Mouse (Mus musculus): ENCODE results near the gene Pcsk1. TPM values are rescaled to one million over a fixed set of nuclear protein-coding genes. Genes with fewer than 3 reads are reported as not detected.

The Pcsk1 gene
- polyA plus RNA-seq (2015; fragmentation: Nextera tagmentation; extraction: Ambion mirVana): 2.7 and 2.9 TPM in 2 replicates

- Histone ChIP-seq H3K4me3 (peak within 1 kb of the TSS; percentile 55), H3K9ac (peak within 1 kb of the TSS; percentile 47), H3K4me2 (peak within 1 kb of the TSS; percentile 78), H3K4me1 (peaks cover 6% of the 10 kb centered on the region), H3K27ac (peak within 1 kb of the TSS; percentile 3; the same call in 1 of the 2 replicates), H3K27me3 (replicated peaks) (no peaks in the 10 kb centered on the region), H3K9me3 (no peaks in the 10 kb centered on the region), H3K36me3 (replicated peaks) (no peaks in the 10 kb centered on the region)
- under 1% methylated on average over 28 of the region's 28 CpGs for WGBS
- peak; percentile 90 for ATAC-seq (replicated peaks)
These were observed at the start of gene Pcsk1 for GRCm38 (mm10) chr13:75089721-75090410. Gene Pcsk1 (plus strand): TSS chr13:75089826.

GRCm38 (mm10) chr13:75058818-75059217 is 30.8 kb upstream of the Pcsk1 start:
- Histone ChIP-seq H3K27me3 (replicated peaks) (no peaks in the 10 kb centered on the region), H3K9ac (no peak overlapping the region), H3K4me1 (no peaks in the 10 kb centered on the region), H3K27ac (no peak overlapping the region), H3K4me2 (no peak overlapping the region), H3K9me3 (no peaks in the 10 kb centered on the region), H3K36me3 (replicated peaks) (no peaks in the 10 kb centered on the region), H3K4me3 (no peak overlapping the region)
- no peak for ATAC-seq (replicated peaks)

- Histone ChIP-seq H3K27me3 (replicated peaks) (no peaks in the 10 kb centered on the region), H3K4me1 (no peaks in the 10 kb centered on the region), H3K4me2 (no peak overlapping the region), H3K27ac (no peak overlapping the region), H3K9ac (no peak overlapping the region), H3K36me3 (replicated peaks) (no peaks in the 10 kb centered on the region), H3K4me3 (no peak overlapping the region), H3K9me3 (no peaks in the 10 kb centered on the region)
- 81% methylated on average over 3 of the region's 3 CpGs for WGBS
- no peak for ATAC-seq (replicated peaks)
These were observed 25.7 kb upstream of the Pcsk1 start for GRCm38 (mm10) chr13:75063947-75064346.

DNA sequence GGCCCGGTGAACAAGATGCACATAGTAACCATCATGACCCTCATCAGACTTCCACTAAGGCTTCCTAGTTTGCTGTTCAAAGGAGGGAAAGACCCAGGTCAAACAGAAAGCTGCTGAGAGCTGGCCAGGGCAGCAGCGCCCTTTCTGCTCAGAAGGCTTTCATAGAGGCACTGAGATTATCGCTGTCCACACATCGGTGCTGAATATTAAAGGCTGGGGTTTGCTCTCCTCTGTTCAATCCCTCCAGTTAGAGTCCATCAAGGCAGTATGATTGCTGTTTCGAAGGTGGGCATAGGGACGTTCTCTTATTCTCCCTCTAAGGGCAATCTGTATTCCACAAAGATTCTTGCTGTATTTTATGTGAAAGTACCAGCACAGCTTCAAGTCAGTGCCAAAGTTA is 1.0 kb upstream of the Pcsk1 start:
- WGBS: 24% methylated on average over 6 of the region's 6 CpGs
- H3K27me3 ChIP-seq (replicated peaks): no peaks in the 10 kb centered on the region
- no peaks in the 10 kb centered on the region for H3K36me3 ChIP-seq (replicated peaks)
- no peak for ATAC-seq (replicated peaks)
- no peak overlapping the region for H3K9ac ChIP-seq
- H3K9me3 ChIP-seq: no peaks in the 10 kb centered on the region
- H3K27ac ChIP-seq: no peak overlapping the region
- H3K4me1 ChIP-seq: peaks cover 6% of the 10 kb centered on the region
- no peak overlapping the region for H3K4me2 ChIP-seq
- no peak overlapping the region for H3K4me3 ChIP-seq

DNA sequence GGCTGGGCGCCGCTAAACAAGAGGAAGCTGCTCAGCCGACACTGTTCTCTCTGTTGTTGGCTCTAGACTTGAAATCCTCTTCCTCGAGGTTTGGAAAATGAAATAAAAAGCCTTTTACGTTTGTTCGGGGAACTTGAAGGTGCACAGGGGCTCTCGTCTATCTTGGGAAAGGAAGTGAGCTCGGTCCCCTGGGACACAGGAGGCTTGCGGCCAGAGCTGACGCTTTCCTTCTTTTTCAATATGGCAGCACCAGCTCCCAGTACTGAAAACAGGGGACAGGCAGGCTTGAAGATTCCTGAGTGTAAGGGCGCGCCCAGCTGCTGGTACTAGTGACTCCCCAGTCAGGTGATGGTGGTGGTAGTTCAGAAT is 769 bp downstream of the Pcsk1 start:
- H3K27ac ChIP-seq: peak overlapping the region; percentile 3; the same call in 1 of the 2 replicates
- H3K4me2 ChIP-seq: peak overlapping the region; percentile 78
- ATAC-seq (replicated peaks): peak; percentile 71
- WGBS: 2% methylated on average over 12 of the region's 12 CpGs
- H3K4me3 ChIP-seq: peak overlapping the region; percentile 55
- no peaks in the 10 kb centered on the region for H3K27me3 ChIP-seq (replicated peaks)
- no peaks in the 10 kb centered on the region for H3K9me3 ChIP-seq
- H3K36me3 ChIP-seq (replicated peaks): no peaks in the 10 kb centered on the region
- H3K4me1 ChIP-seq: peaks cover 6% of the 10 kb centered on the region
- peak overlapping the region; percentile 47 for H3K9ac ChIP-seq

- no peak overlapping the region for H3K27ac ChIP-seq
- no peaks in the 10 kb centered on the region for H3K27me3 ChIP-seq (replicated peaks)
- no peak for ATAC-seq (replicated peaks)
- no peaks in the 10 kb centered on the region for H3K9me3 ChIP-seq
- H3K36me3 ChIP-seq (replicated peaks): no peaks in the 10 kb centered on the region
- 67% methylated on average over 5 of the region's 5 CpGs for WGBS
- H3K9ac ChIP-seq: no peak overlapping the region
- peak overlapping the region; percentile 78 for H3K4me2 ChIP-seq
- peak overlapping the region; percentile 55 for H3K4me3 ChIP-seq
- peaks cover 6% of the 10 kb centered on the region for H3K4me1 ChIP-seq
These were observed 1.4 kb downstream of the Pcsk1 start for GRCm38 (mm10) chr13:75091071-75091470.

DNA sequence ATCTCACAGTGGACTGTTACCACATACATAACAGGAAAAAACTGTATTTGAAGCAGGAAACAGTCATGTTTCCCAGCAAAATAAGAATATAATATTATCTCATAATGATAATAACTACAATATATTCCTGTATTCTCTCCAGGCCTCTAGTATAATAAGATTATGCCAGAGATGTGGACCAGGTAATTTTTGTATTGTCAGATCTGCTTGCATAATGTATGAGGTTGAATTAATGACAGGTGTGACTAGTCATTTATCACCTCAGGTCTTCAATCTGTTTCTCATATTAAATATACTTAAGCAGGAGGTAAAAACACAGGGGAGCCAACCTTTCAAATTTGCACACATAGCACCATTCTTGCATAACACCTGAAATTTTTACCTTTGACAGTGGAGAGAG is 5.9 kb downstream of the Pcsk1 start:
- Histone ChIP-seq H3K27me3 (replicated peaks) (no peaks in the 10 kb centered on the region), H3K4me1 (peaks cover 5% of the 10 kb centered on the region; the same call in 1 of the 2 replicates), H3K36me3 (replicated peaks) (no peaks in the 10 kb centered on the region), H3K9me3 (no peaks in the 10 kb centered on the region), H3K9ac (no peak overlapping the region), H3K27ac (no peak overlapping the region), H3K4me3 (no peak overlapping the region), H3K4me2 (no peak overlapping the region)
- ATAC-seq (replicated peaks): no peak; the same call in 1 of the 2 replicates

GRCm38 (mm10) chr13:75113114-75113513 is 23.5 kb downstream of the Pcsk1 start:
- Histone ChIP-seq H3K36me3 (replicated peaks) (no peaks in the 10 kb centered on the region), H3K27ac (no peak overlapping the region), H3K4me2 (no peak overlapping the region), H3K4me3 (no peak overlapping the region), H3K4me1 (no peaks in the 10 kb centered on the region), H3K9me3 (no peaks in the 10 kb centered on the region), H3K27me3 (replicated peaks) (no peaks in the 10 kb centered on the region), H3K9ac (no peak overlapping the region)
- no peak for ATAC-seq (replicated peaks)
- WGBS: 45% methylated on average over 2 of the region's 2 CpGs

- no peaks in the 10 kb centered on the region for H3K4me1 ChIP-seq
- H3K27ac ChIP-seq: no peak overlapping the region
- H3K36me3 ChIP-seq (replicated peaks): no peaks in the 10 kb centered on the region
- 87% methylated on average over 2 of the region's 2 CpGs for WGBS
- no peaks in the 10 kb centered on the region for H3K9me3 ChIP-seq
- H3K4me2 ChIP-seq: no peak overlapping the region
- H3K27me3 ChIP-seq (replicated peaks): no peaks in the 10 kb centered on the region
- no peak overlapping the region for H3K9ac ChIP-seq
- no peak for ATAC-seq (replicated peaks)
- no peak overlapping the region for H3K4me3 ChIP-seq
These were observed 24.4 kb downstream of the Pcsk1 start for GRCm38 (mm10) chr13:75114007-75114424.

- no peak overlapping the region for H3K9ac ChIP-seq
- no peaks in the 10 kb centered on the region for H3K27me3 ChIP-seq (replicated peaks)
- H3K4me2 ChIP-seq: no peak overlapping the region
- no peak for ATAC-seq (replicated peaks)
- H3K27ac ChIP-seq: no peak overlapping the region
- WGBS: 83% methylated on average over 1 of the region's 1 CpGs
- H3K9me3 ChIP-seq: no peaks in the 10 kb centered on the region
- no peaks in the 10 kb centered on the region for H3K4me1 ChIP-seq
- no peaks in the 10 kb centered on the region for H3K36me3 ChIP-seq (replicated peaks)
- no peak overlapping the region for H3K4me3 ChIP-seq
These were observed 25.2 kb downstream of the Pcsk1 start for GRCm38 (mm10) chr13:75114838-75115237.

DNA sequence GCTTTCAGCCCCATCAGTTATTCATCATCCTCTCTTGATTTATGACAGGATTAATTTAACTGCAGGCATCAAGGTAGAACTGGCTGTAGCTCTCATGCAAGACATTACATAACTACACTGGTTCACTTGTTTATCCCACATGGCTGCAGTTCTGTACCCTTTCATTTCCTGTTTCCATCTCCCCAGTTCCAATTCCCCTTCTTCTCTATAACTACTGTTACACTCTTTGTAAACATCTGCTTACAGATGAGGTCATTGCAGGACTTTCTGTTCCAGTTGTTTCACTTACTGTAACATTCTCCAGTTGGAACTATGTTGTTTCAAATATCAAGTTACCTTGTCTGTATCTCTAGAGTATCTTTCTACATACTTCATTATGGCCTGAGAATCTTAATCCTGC is 46.2 kb downstream of the Pcsk1 start:
- H3K27ac ChIP-seq: no peak overlapping the region
- H3K36me3 ChIP-seq (replicated peaks): no peaks in the 10 kb centered on the region
- H3K27me3 ChIP-seq (replicated peaks): no peaks in the 10 kb centered on the region
- no peak for ATAC-seq (replicated peaks)
- H3K4me2 ChIP-seq: no peak overlapping the region
- no peaks in the 10 kb centered on the region for H3K9me3 ChIP-seq
- no peak overlapping the region for H3K4me3 ChIP-seq
- H3K4me1 ChIP-seq: no peaks in the 10 kb centered on the region
- no peak overlapping the region for H3K9ac ChIP-seq

GRCm38 (mm10) chr13:75160661-75161060 is 71.0 kb downstream of the Pcsk1 start:
- no peak overlapping the region for H3K4me3 ChIP-seq
- ATAC-seq (replicated peaks): no peak
- H3K9me3 ChIP-seq: no peaks in the 10 kb centered on the region
- no peaks in the 10 kb centered on the region for H3K36me3 ChIP-seq (replicated peaks)
- H3K9ac ChIP-seq: no peak overlapping the region
- no peaks in the 10 kb centered on the region for H3K4me1 ChIP-seq
- no peak overlapping the region for H3K4me2 ChIP-seq
- WGBS: 26% methylated on average over 1 of the region's 1 CpGs
- H3K27me3 ChIP-seq (replicated peaks): no peaks in the 10 kb centered on the region
- H3K27ac ChIP-seq: no peak overlapping the region

GRCm38 (mm10) chr13:75163408-75163807 is 73.8 kb downstream of the Pcsk1 start:
- H3K4me3 ChIP-seq: no peak overlapping the region
- H3K4me2 ChIP-seq: no peak overlapping the region
- H3K36me3 ChIP-seq (replicated peaks): no peaks in the 10 kb centered on the region
- no peak overlapping the region for H3K9ac ChIP-seq
- 61% methylated on average over 1 of the region's 1 CpGs for WGBS
- no peak overlapping the region for H3K27ac ChIP-seq
- no peak for ATAC-seq (replicated peaks)
- H3K9me3 ChIP-seq: no peaks in the 10 kb centered on the region
- no peaks in the 10 kb centered on the region for H3K27me3 ChIP-seq (replicated peaks)
- no peaks in the 10 kb centered on the region for H3K4me1 ChIP-seq
